Mouse (Mus musculus) embryonic fibroblast, embryonic 13.5 days (primary cell): ENCODE results near the gene Tbc1d4.

Experiments used
- CTCF ChIP-seq: IDR thresholded peaks from 2 replicates; pipeline ENCODE4 v1.5.1; 2011; ENCODE audit warnings: mild to moderate bottlenecking, control low read depth, low read length, moderate library complexity, borderline replicate concordance; ENCODE audit not compliant: insufficient read depth
- POLR2A ChIP-seq: IDR thresholded peaks from 2 replicates; pipeline ENCODE4 v1.6.1; 2011; ENCODE audit warnings: low read depth, mild to moderate bottlenecking, control low read depth, low read length, moderate library complexity

- no peak for TF ChIP-seq CTCF
- no peak for TF ChIP-seq POLR2A
These were observed 178.5 kb downstream of the Tbc1d4 start for GRCm38 (mm10) chr14:101430536-101430935.
